Mouse (Mus musculus) left cerebral cortex, postnatal 36 days (tissue): ENCODE measurements at regions not wholly inside any gene's neighbourhood (a gene's known extent, or its start where the extent isn't known, plus 50 kb on each side); places are given as distances from the start of the nearest gene placed in this dataset.
A peak's percentile ranks its signal among the peaks of the same experiment; 100 is the strongest.
"Not testable (repeated sequence)": the region's sequence is repeated elsewhere in the genome, so short reads cannot be mapped to it uniquely, and the experiment has no call there.

Experiments
- DNase-seq, 2 experiments: peaks; one replicate each; pipeline ENCODE4 v3.0.0; 2021 to 2022; ENCODE audit warnings: low spot score in 2 of 2, mixed read lengths in 1 of 2
- intact Hi-C: fragments of 180-260 bp; cut with DNase I; formaldehyde crosslinking; loops from one replicate; pipeline ENCODE4 v1.15.1; 2025

- intact Hi-C loops = loop anchor here (5.0 kb wide), 1 partner anchor 187 kb away; no protein-coding TSS in a partner anchor
Measured at GRCm38 (mm10) chr14:53875736-53876135, 378.2 kb downstream of the Dad1 start.

GRCm38 (mm10) chr14:53847049-53847448 is 406.9 kb downstream of the Dad1 start:
- intact Hi-C loops = no loop called here

More at GRCm38 (mm10) chr14:53875736-53876135, 378.2 kb downstream of the Dad1 start:
- DNase-seq = no peak

GRCm38 (mm10) chr14:53845646-53846045 is 408.3 kb downstream of the Dad1 start:
- intact Hi-C loops = no loop called here

More at GRCm38 (mm10) chr14:53847049-53847448, 406.9 kb downstream of the Dad1 start:
- no peak for DNase-seq

GRCm38 (mm10) chr14:53832553-53832952 is 421.4 kb downstream of the Dad1 start:
- DNase-seq = no peak
- intact Hi-C loops = no loop called here

More at GRCm38 (mm10) chr14:53845646-53846045, 408.3 kb downstream of the Dad1 start:
- no peak for DNase-seq

- DNase-seq = no peak
- intact Hi-C loops = no loop called here
Measured at GRCm38 (mm10) chr14:53831651-53832050, 422.3 kb downstream of the Dad1 start.

- intact Hi-C loops = no loop called here
- no peak for DNase-seq
Measured at GRCm38 (mm10) chr14:53830717-53831116, 423.2 kb downstream of the Dad1 start.

GRCm38 (mm10) chr14:53826782-53827181 is 427.1 kb downstream of the Dad1 start:
- DNase-seq = no peak
- intact Hi-C loops = no loop called here

- peak; percentile 38 to 58 for DNase-seq
- intact Hi-C loops = loop anchor here (10.0 kb wide), 1 partner anchor 101 kb away; no protein-coding TSS in a partner anchor
Measured at GRCm38 (mm10) chr14:53806231-53806630, 447.7 kb downstream of the Dad1 start.

- peak; percentile 15 to 31 for DNase-seq
- intact Hi-C loops = loop anchor here (2.0 to 10.0 kb wide), 2 partner anchors 27 to 99 kb away; no protein-coding TSS in a partner anchor
Measured at GRCm38 (mm10) chr14:53803698-53804620, 449.9 kb downstream of the Dad1 start.

- intact Hi-C loops = loop anchor here (2.0 to 10.0 kb wide), 2 partner anchors 26 to 98 kb away; no protein-coding TSS in a partner anchor
- DNase-seq = no peak
Measured at GRCm38 (mm10) chr14:53802547-53802946, 451.4 kb downstream of the Dad1 start.

- intact Hi-C loops = loop anchor here (10.0 kb wide), 1 partner anchor 96 kb away; no protein-coding TSS in a partner anchor
- DNase-seq = no peak
Measured at GRCm38 (mm10) chr14:53800508-53801136, 453.3 kb downstream of the Dad1 start.

- DNase-seq, intact Hi-C loops: not testable (repeated sequence)
Measured at GRCm38 (mm10) chr14:53795160-53795559, 458.7 kb downstream of the Dad1 start.

GRCm38 (mm10) chr14:53794527-53794926 is 459.4 kb downstream of the Dad1 start:
- DNase-seq = no peak
- intact Hi-C loops = no loop called here

- DNase-seq, intact Hi-C loops: not testable (repeated sequence)
Measured at GRCm38 (mm10) chr14:53792432-53792831, 461.5 kb downstream of the Dad1 start.

GRCm38 (mm10) chr14:53785547-53785946 is 468.4 kb downstream of the Dad1 start:
- DNase-seq, intact Hi-C loops: not testable (repeated sequence)

GRCm38 (mm10) chr14:53777375-53777774 is 476.5 kb downstream of the Dad1 start:
- intact Hi-C loops = loop anchor here (2.0 kb wide), 1 partner anchor 25 kb away; no protein-coding TSS in a partner anchor
- DNase-seq = no peak

GRCm38 (mm10) chr14:53776717-53777116 is 477.2 kb downstream of the Dad1 start:
- intact Hi-C loops = loop anchor here (2.0 kb wide), 1 partner anchor 26 kb away; no protein-coding TSS in a partner anchor
- peak; percentile 20 to 31 for DNase-seq

GRCm38 (mm10) chr14:53766501-53766900 is 487.4 kb downstream of the Dad1 start:
- intact Hi-C loops, DNase-seq: not testable (repeated sequence)

- intact Hi-C loops, DNase-seq: not testable (repeated sequence)
Measured at GRCm38 (mm10) chr14:53765918-53766317, 488.0 kb downstream of the Dad1 start.

- DNase-seq, intact Hi-C loops: not testable (repeated sequence)
Measured at GRCm38 (mm10) chr14:53760578-53760977, 493.3 kb downstream of the Dad1 start.
